Mouse (Mus musculus): ENCODE results near the gene Ccnd3.

Gene Ccnd3

GRCm38 (mm10) chr17:47504941-47505346, at the start of gene Ccnd3:
TSS of gene Ccnd3 (plus strand) at chr17:47505051.
- POLR2A ChIA-PET, result interaction anchor here in 3 of 4 experiments (0.5 to 14.7 kb wide), 39 partner anchors 9 to 637 kb away, joined by 3 to 220 read pairs (median 4); partner anchors contain the start of gene Tbcc (in 1 of the 3)
- CTCF ChIA-PET, result interaction anchor here in 3 of 4 experiments (0.5 to 1.8 kb wide), 9 partner anchors 17 to 268 kb away, joined by 3 to 8 read pairs (median 3); no protein-coding TSS in a partner anchor

- POLR2A ChIA-PET, result interaction anchor here in 3 of 4 experiments (0.6 to 2.3 kb wide), 7 partner anchors 9 to 239 kb away, joined by 3 to 9 read pairs (median 3); no protein-coding TSS in a partner anchor
- CTCF ChIA-PET, result interaction anchor here in 2 of 4 experiments (0.8 to 0.9 kb wide), 2 partner anchors 9 to 32 kb away, joined by 3 read pairs; no protein-coding TSS in a partner anchor
These were observed 46.5 kb upstream of the Ccnd3 start for GRCm38 (mm10) chr17:47458310-47458709.

- ChIA-PET CTCF (interaction anchor here in 2 of 4 experiments (0.6 to 0.9 kb wide), 3 partner anchors 15 to 31 kb away, joined by 3 read pairs; no protein-coding TSS in a partner anchor), POLR2A (interaction anchor here in 2 of 4 experiments (0.9 to 2.3 kb wide), 4 partner anchors 10 to 63 kb away, joined by 3 to 8 read pairs (median 4); no protein-coding TSS in a partner anchor)
These were observed 45.9 kb upstream of the Ccnd3 start for GRCm38 (mm10) chr17:47458936-47459335.

- ChIA-PET POLR2A (interaction anchor here in 2 of 4 experiments (0.9 to 2.3 kb wide), 3 partner anchors 10 to 19 kb away, joined by 4 to 8 read pairs (median 4); no protein-coding TSS in a partner anchor), CTCF (interaction anchor here in 2 of 4 experiments (0.6 kb wide), 2 partner anchors 14 to 18 kb away, joined by 3 read pairs; no protein-coding TSS in a partner anchor)
These were observed 45.4 kb upstream of the Ccnd3 start for GRCm38 (mm10) chr17:47459341-47459919.

- ChIA-PET CTCF (interaction anchor here in 1 of 4 experiments (1.1 kb wide), 1 partner anchor 13 kb away, joined by 3 read pairs; no protein-coding TSS in a partner anchor), POLR2A (interaction anchor here in 2 of 4 experiments (0.6 to 3.7 kb wide), 4 partner anchors 11 to 21 kb away, joined by 5 to 16 read pairs (median 12); no protein-coding TSS in a partner anchor)
These were observed 43.2 kb upstream of the Ccnd3 start for GRCm38 (mm10) chr17:47461688-47462087.

- ChIA-PET CTCF (interaction anchor here in 3 of 4 experiments (0.7 to 2.1 kb wide), 11 partner anchors 9 to 321 kb away, joined by 3 to 11 read pairs (median 3); no protein-coding TSS in a partner anchor), POLR2A (interaction anchor here in 2 of 4 experiments (0.6 to 3.7 kb wide), 18 partner anchors 8 to 136 kb away, joined by 3 to 16 read pairs (median 3); partner anchors contain the start of genes Guca1b (in 1 of the 2) and Taf8 (in 1 of the 2))
These were observed 42.6 kb upstream of the Ccnd3 start for GRCm38 (mm10) chr17:47462209-47462608.

GRCm38 (mm10) chr17:47462728-47463388, 42.0 kb upstream of the Ccnd3 start:
- POLR2A ChIA-PET, result interaction anchor here in 3 of 4 experiments (0.6 to 3.7 kb wide), 24 partner anchors 9 to 506 kb away, joined by 3 to 16 read pairs (median 3); partner anchors contain the start of genes Guca1b (in 1 of the 3) and Taf8 (in 1 of the 3)
- CTCF ChIA-PET, result interaction anchor here in 3 of 4 experiments (0.5 to 2.1 kb wide), 14 partner anchors 8 to 322 kb away, joined by 3 to 11 read pairs (median 3); no protein-coding TSS in a partner anchor

GRCm38 (mm10) chr17:47464248-47464965, 40.4 kb upstream of the Ccnd3 start:
- POLR2A ChIA-PET, result interaction anchor here in 2 of 4 experiments (0.8 to 3.7 kb wide), 5 partner anchors 12 to 63 kb away, joined by 3 to 16 read pairs (median 6); no protein-coding TSS in a partner anchor
- CTCF ChIA-PET, result interaction anchor here in 3 of 4 experiments (1.0 to 2.1 kb wide), 4 partner anchors 9 to 11 kb away, joined by 3 to 11 read pairs (median 6); no protein-coding TSS in a partner anchor

- CTCF ChIA-PET, result interaction anchor here in 1 of 4 experiments (1.6 kb wide), 1 partner anchor 11 kb away, joined by 5 read pairs; no protein-coding TSS in a partner anchor
- POLR2A ChIA-PET, result interaction anchor here in 2 of 4 experiments (0.7 to 4.3 kb wide), 5 partner anchors 11 to 62 kb away, joined by 3 to 22 read pairs (median 16); no protein-coding TSS in a partner anchor
These were observed 39.8 kb upstream of the Ccnd3 start for GRCm38 (mm10) chr17:47465016-47465415.

- CTCF ChIA-PET, result interaction anchor here (0.6 to 3.1 kb wide), 7 partner anchors 9 to 1284 kb away, joined by 3 to 17 read pairs (median 5); no protein-coding TSS in a partner anchor
- POLR2A ChIA-PET, result interaction anchor here in 3 of 4 experiments (0.7 to 4.3 kb wide), 11 partner anchors 9 to 422 kb away, joined by 3 to 22 read pairs (median 3); partner anchors contain the start of gene Guca1b (in 1 of the 3)
These were observed 38.6 kb upstream of the Ccnd3 start for GRCm38 (mm10) chr17:47466284-47466683.

- POLR2A ChIA-PET, result interaction anchor here in 3 of 4 experiments (0.7 to 4.3 kb wide), 29 partner anchors 10 to 150 kb away, joined by 3 to 22 read pairs (median 4); partner anchors contain the start of gene Taf8 (in 1 of the 3)
- CTCF ChIA-PET, result interaction anchor here (0.6 to 3.1 kb wide), 19 partner anchors 10 to 784 kb away, joined by 3 to 23 read pairs (median 4); no protein-coding TSS in a partner anchor
These were observed 37.2 kb upstream of the Ccnd3 start for GRCm38 (mm10) chr17:47467659-47468058.

GRCm38 (mm10) chr17:47468063-47468462, 36.8 kb upstream of the Ccnd3 start:
- ChIA-PET POLR2A (interaction anchor here in 3 of 4 experiments (0.6 to 4.3 kb wide), 32 partner anchors 11 to 400 kb away, joined by 3 to 22 read pairs (median 4); partner anchors contain the start of gene AI661453 (in 1 of the 3)), CTCF (interaction anchor here (0.6 to 3.1 kb wide), 24 partner anchors 11 to 785 kb away, joined by 3 to 23 read pairs (median 4); partner anchors contain the start of gene AI661453 (in 1 of the 4))

GRCm38 (mm10) chr17:47468466-47468865, 36.4 kb upstream of the Ccnd3 start:
- ChIA-PET POLR2A (interaction anchor here in 2 of 4 experiments (0.6 to 4.3 kb wide), 29 partner anchors 11 to 400 kb away, joined by 3 to 22 read pairs (median 4); partner anchors contain the start of genes 1700001C19Rik (in 1 of the 2) and AI661453 (in 1 of the 2)), CTCF (interaction anchor here (0.5 to 3.1 kb wide), 28 partner anchors 11 to 785 kb away, joined by 3 to 23 read pairs (median 4); partner anchors contain the start of genes AI661453 (in 1 of the 4) and Taf8 (in 1 of the 4))

GRCm38 (mm10) chr17:47469642-47470041, 35.2 kb upstream of the Ccnd3 start:
- CTCF ChIA-PET, result interaction anchor here in 2 of 4 experiments (0.6 to 3.1 kb wide), 4 partner anchors 13 to 56 kb away, joined by 3 to 17 read pairs (median 10); no protein-coding TSS in a partner anchor
- POLR2A ChIA-PET, result interaction anchor here in 3 of 4 experiments (0.6 to 4.3 kb wide), 6 partner anchors 13 to 112 kb away, joined by 3 to 22 read pairs (median 4); no protein-coding TSS in a partner anchor

- ChIA-PET POLR2A (interaction anchor here in 2 of 4 experiments (0.6 to 1.6 kb wide), 4 partner anchors 18 to 112 kb away, joined by 3 to 4 read pairs (median 3); no protein-coding TSS in a partner anchor), CTCF (interaction anchor here in 1 of 4 experiments (1.7 to 4.4 kb wide), 2 partner anchors 7 to 12 kb away, joined by 4 to 30 read pairs; no protein-coding TSS in a partner anchor)
These were observed 34.7 kb upstream of the Ccnd3 start for GRCm38 (mm10) chr17:47470121-47470520.

GRCm38 (mm10) chr17:47470686-47471085, 34.2 kb upstream of the Ccnd3 start:
- CTCF ChIA-PET, result interaction anchor here in 2 of 4 experiments (0.5 to 4.4 kb wide), 4 partner anchors 8 to 16 kb away, joined by 3 to 30 read pairs (median 4); no protein-coding TSS in a partner anchor
- POLR2A ChIA-PET, result interaction anchor here in 2 of 4 experiments (0.7 to 1.6 kb wide), 3 partner anchors 57 to 99 kb away, joined by 3 read pairs; no protein-coding TSS in a partner anchor

Measured in embryonic stem cell, embryonic (primary cell).